Mouse (Mus musculus) brain, adult 2 months (tissue): ENCODE results near the gene Taf13.

Experiments
- DNase-seq: peaks from one replicate; pipeline ENCODE4 v3.0.0; 2011; ENCODE audit warnings: low read depth, low spot score

Gene Taf13

DNA sequence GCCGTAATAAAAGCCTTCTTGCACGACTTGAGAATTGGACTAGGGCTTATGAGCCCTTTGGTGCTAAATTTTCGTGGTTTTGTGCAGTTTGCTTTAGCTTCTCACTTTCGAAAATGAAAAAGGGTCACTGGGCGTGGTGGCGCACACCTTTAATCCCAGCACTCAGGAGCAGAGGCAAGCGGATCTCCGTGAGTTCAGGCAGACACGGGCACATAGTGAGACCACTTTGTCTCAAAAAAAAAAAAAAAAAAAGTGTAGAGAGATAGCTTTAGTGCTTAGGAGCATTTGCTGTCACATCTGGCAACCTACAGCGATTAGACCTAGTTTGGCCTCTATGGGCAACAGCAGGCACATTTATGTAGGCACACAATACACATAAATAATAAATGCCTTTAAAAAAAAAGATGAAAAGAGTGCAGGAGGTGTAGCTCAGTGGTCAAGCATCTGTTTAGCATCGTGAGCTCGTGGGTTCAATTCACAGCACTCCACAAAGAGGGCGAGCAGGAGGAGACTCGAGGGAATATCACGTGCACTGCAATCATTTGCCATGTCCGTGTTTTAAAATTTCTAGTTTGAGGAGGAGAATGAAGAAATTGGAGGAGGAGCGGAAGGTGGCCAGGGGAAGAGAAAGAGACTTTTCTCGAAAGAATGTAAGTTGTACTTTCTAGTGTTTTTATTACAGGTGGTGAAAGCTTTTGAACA, 962 bp downstream of the Taf13 start:
- DNase-seq, result no peak

- no peak for DNase-seq
Measured at GRCm38 (mm10) chr3:108574018-108574417, 2.5 kb downstream of the Taf13 start.

GRCm38 (mm10) chr3:108584580-108584979, 13.1 kb downstream of the Taf13 start:
- DNase-seq, result no peak

DNA sequence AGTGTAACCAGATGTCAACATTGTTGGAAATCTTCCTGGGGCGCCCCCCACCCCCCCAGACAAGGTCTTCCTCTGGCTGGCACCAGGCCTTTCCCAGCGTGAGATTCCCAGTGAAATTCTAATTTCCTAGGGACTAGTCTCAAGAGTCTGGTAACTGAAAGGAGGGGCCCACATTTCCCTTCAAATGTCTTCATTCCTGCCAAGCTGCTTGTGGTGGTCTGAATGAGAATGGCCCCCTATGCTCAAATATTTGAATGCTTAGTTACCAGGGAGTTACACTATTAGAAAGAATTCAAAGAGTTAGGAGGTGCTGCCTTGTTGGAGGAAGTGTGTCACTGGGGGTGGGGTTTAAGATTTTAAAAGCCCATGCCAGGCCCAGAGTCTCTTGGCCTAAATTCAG, 16.9 kb downstream of the Taf13 start:
- DNase-seq, result no peak

- DNase-seq, result peak; percentile 98
Measured at GRCm38 (mm10) chr3:108590786-108591529, 19.5 kb downstream of the Taf13 start, which contains the start of gene Wdr47. Gene Wdr47 (plus strand): TSS chr3:108591279.

DNA sequence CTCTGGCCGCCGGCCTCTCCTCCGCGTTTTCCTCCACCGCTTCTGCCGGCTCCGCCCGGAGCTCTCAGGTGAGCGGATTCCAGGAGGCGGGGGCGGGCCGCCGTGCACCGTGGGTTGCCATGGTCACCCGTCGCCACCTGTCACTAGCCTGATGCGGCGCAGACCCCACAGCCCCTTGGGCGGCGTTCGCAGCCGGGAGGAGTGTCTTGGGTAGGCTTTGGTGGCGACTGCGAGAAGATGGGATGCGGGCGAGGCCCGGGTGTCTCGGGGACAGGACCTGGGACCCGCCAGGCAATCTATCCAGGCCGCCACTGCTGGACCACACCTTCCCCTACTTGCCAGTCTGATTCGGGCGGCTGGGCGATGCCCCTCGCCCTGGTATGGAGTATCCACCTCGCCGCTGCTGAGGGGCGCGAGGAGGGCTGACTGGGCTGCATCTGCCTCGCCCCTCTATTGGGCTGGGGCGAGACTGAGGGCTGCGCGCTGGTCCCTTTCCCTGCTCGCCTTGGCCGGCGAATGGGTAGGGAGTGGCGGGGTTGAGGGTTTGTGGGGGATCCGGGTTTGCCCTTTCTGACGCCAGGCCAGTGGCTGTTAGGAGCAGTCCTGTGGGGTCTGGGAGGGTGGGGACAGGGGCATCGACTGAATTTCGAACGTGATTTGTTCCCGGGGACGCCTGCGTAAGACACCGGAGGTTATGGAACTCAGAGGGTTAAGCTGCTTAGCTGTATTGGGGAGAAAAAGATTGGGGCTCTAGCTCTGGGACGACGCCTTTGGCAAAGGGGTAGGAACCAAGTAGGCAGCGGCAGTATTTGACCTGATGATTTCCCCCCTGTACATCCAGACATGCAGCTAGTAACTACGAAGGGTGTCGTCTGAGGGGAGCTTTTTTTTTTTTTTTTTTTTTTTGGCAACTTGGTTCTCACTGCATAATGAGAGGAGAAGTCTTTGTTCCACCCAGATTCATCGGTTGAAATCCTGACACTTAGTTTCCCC, 20.3 kb downstream of the Taf13 start:
- peak; percentile 47 for DNase-seq

DNA sequence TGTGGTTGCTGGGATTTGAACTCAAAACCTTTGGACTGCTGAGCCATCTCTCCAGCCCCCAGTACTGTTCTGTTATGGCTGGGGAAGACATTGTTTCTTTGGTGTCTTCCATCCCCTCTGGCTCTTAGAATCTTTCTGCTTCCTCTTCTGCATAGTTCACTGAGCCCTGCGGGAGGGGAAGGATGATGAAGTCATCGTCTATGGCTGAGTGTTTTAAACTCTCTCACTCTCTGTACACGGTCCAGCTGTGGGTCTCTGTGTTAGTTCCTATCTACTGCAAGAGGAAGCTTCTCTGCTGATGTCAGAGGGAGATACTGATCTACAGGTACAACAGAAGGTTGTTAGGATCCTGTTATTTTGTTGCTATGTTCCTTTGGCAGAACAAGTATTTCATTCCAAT, 37.4 kb downstream of the Taf13 start:
- no peak for DNase-seq
